Mouse (Mus musculus): ENCODE results near the gene Krtap3-1.
"Not testable (repeated sequence)": the region's sequence is repeated elsewhere in the genome, so short reads cannot be mapped to it uniquely, and the experiment has no call there.

The Krtap3-1 gene

DNA sequence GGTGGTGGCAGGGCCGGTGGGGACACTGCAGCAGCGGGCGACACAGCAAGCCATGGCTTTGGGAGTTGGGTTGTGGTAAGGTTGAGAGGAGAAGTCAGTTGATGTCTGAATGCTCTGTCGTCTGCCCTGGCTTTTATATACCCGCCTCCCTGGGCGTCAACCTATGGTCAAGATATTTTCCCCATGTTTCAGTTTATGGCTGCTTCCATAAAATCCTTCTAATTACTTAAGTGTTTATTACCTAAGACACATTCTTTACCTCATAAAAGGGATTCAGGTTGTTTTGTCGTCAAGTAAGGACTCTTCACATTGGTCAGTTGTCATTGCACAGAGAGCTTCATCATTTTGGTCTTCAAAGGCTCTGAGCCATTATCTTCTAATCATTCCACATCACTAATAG is at the start of gene Krtap3-1:
Gene Krtap3-1 (minus strand): TSS at position 101 of the 400 bp plus-strand sequence.
- no peak for DNase-seq (ENCODE audit: low spot score)

DNA sequence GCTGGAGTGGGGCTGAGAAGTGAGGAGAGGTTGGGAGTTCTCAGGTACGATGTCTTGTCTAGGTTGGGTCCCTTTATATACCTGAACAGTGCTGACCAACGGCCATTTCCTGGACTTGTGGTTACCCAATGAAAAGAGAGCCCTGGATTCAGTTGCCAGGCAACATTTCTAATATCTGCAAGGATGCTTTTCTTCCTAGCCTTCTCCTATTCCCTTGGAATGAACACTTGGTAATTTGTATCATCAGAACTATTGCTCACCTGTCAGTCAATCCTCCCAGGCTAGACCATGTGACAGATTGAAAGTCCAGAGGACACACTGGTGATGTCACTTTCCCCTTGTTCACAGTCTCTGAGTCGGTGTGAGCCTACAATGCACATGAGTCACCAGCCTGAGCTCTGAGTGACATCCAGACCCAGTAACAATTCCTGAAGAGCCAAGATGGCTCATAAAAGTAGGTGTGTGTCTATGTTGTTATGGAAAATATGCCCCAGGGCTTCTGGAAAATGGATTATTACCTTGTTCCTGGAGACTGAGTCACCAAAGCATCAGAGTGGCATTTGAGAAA is 48.5 kb upstream of the Krtap3-1 start, which contains the start of gene Krtap2-4:
Gene Krtap2-4 (minus strand): TSS at position 51 of the 568 bp plus-strand sequence.
- DNase-seq (ENCODE audit: low spot score), result no peak

DNA sequence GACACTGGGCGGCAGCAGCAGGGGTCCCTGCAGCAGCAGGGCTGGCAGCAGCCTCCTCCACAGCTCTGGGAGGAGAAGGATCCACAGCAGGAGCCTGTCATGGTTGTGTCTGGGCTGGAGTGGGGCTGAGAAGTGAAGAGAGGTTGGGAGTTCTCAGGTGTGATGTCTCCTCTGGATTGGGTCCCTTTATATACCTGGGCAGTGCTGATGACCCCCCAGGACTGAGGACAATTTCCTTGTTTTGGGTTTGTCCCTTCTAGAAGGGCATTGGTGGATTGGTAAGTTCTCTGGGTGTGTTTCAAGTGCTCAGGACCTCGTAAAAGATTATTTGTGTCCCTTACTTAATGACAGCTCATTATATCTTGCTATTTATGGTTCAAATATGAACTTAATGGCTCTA is 43.7 kb upstream of the Krtap3-1 start, which contains the start of gene Gm11937:
Gene Gm11937 (minus strand): TSS at position 101 of the 400 bp plus-strand sequence.
- not testable (repeated sequence) for DNase-seq (ENCODE audit: low spot score)

DNA sequence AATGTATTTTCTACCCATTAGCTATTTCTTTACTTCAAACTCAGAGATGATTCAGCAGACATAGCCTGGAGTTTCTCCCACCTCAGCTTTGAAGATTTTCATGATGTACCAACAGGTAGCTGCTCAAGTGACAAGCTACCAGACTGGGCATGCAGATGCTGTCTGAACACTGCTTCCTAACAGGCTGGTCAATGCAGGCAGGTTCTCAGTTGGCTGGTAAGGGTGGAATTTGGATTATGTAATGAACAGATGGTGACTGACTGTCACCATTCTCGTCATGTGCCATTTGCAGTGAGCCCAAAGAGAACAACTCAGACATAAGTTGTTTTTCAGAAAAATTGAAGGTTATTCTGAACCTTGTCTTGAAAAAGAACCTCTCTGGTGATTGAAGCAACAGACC is 42.7 kb upstream of the Krtap3-1 start:
- no peak for DNase-seq (ENCODE audit: low spot score)

DNA sequence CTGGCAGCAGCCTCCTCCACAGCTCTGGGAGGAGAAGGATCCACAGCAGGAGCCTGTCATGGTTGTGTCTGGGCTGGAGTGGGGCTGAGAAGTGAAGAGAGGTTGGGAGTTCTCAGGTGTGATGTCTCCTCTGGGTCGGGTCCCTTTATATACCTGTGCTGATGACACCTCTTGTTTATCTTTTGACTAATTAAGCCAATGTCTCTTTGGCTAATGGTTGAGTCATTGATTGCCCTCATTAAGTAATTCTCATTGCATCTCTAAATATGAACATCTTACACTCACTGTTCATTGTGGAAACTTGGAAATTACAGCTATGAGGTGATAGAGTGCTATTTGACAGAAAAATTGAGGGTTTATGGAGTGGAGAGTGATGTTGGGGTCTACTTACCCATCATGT is 36.8 kb upstream of the Krtap3-1 start, which contains the start of gene Gm11938:
Gene Gm11938 (minus strand): TSS at position 101 of the 400 bp plus-strand sequence.
- not testable (repeated sequence) for DNase-seq (ENCODE audit: low spot score)

DNA sequence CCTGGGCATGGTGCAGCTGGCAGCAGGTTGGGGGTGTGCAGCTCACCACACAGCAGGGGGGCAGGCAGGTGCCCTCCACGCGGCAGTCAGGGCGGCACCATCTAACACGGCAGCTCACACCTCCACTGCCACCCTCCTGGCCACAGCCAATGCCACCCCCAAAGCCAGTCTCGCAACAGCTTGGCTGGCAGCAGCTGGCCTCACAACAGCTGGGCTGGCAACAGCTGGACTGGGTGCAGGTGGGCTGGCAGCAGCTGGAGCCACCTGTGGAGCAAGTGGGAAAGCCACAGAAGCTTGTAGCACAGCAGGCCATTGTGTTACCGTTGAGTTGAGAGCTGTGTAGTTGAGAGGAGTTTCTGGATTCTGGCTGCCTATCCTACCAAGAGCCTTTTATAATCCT is 31.3 kb upstream of the Krtap3-1 start, which contains the start of gene Krtap9-3:
Gene Krtap9-3 (minus strand): TSS at position 364 of the 400 bp plus-strand sequence.
- DNase-seq (ENCODE audit: low spot score), result not testable (repeated sequence)

DNA sequence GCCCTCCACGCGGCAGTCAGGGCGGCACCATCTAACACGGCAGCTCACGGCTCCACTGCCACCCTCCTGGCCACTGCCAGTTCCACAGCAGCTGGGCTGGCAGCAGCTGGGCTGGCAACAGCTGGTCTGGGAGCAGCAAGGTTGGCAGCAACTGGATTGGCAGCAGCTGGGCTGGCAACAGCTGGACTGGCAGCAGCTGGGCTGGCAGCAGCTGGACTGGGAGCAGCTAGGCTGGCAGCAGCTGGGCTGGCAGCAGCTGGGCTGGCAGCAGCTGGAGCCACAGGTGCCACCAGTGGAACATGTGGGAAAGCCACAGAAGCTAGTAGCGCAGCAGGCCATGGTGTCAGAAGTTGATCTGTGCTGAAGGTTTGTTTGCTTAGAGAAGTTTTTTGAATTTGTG is 24.6 kb upstream of the Krtap3-1 start, which contains the start of gene Krtap1-3:
Gene Krtap1-3 (minus strand): TSS at position 359 of the 400 bp plus-strand sequence.
- DNase-seq (ENCODE audit: low spot score), result no peak

DNA sequence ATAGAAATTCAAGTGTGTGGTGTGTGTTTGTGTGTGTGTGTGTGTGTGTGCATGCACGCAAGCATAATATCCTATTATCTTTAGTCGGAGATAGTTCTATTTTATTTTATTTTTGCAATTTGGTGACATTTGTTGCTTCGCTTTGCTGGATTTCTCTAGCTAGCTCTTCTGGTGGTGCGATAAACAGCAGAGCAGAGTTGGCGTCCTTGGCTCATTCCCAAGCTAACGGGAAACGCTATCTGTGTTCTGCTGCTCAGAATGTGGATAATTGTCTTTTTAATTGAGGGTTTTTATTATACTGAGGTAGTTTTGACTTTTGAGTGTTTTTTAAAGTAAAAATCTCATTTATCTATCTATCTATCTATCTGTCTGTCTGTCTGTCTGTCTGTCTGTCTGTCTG is 18.7 kb upstream of the Krtap3-1 start:
- no peak for DNase-seq (ENCODE audit: low spot score)

DNA sequence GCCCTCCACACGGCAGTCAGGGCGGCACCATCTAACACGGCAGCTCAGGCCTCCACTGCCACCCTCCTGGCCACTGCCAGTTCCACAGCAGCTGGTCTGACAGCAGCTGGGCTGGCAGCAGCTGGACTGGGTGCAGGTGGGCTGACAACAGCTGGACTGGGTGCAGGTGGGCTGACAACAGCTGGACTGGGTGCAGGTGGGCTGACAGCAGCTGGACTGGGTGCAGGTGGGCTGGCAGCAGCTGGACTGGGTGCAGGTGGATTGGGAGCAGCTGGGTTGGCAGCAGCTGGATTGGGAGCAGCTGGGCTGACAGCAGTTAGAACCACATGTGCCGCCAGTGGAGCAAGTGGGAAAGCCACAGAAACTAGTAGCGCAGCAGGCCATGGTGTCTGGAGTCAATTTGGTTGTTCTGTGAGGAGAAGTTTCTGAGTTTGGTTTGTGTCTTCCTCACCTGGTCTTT is 16.8 kb upstream of the Krtap3-1 start, which contains the start of gene Krtap1-4:
Gene Krtap1-4 (minus strand): TSS at position 410 of the 460 bp plus-strand sequence.
- no peak for DNase-seq (ENCODE audit: low spot score)

DNA sequence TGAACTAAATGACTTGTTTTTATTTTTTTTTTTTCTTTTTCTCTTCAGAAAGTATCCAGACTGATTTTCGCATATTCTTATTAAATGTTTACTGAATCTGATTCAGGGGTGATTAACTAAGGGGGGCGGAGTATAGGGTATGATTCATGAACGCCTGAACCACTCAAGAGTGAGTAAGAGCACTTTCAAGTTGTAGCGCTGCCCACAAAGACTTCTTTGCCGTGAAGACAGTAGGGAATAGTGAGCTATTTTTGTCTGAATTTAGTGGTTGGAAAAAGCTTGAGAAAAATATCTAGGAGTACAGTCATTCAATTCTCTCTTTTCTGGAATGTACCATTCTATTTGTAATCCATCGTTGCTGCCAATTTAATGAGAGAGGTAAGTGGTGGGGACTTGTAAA is 15.1 kb upstream of the Krtap3-1 start:
- DNase-seq (ENCODE audit: low spot score), result no peak

DNA sequence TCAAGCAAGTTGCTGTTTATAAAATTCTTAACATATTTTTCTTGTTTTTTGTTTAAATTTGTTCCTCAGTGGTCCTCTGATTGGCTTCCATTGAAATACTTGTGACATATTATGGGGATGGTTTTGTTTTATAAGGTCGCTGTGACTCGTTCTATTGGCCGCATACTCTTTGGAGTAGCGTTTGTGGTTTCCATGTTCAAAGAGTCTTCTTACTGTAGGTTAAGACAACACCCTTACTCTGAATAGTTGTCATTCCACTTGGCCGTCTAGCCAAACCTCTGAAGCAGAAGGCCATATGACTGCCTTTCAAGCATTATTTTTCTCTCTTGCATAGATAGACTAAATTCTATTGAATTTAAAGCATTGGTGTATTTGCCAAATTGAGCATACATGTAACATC is 14.6 kb upstream of the Krtap3-1 start:
- DNase-seq (ENCODE audit: low spot score), result no peak

DNA sequence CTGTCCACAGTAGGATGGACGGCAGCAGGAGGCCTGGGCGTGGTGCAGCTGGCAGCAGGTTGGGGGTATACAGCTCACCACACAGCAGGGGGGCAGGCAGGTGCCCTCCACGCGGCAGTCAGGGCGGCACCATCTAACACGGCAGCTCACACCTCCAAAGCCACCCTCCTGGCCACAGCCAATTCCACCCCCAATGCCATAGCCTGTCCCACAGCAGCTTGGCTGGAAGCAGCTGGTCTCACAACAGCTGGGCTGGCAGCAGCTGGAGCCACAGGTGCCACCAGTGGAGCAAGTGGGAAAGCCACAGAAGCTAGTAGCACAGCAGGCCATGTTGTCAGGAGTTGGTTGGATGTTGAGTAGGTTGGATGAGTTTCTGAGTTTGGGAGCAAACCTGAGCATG is 14.2 kb upstream of the Krtap3-1 start, which contains the start of gene Krtap1-5:
Gene Krtap1-5 (minus strand): TSS at position 381 of the 400 bp plus-strand sequence.
- DNase-seq (ENCODE audit: low spot score), result no peak

DNA sequence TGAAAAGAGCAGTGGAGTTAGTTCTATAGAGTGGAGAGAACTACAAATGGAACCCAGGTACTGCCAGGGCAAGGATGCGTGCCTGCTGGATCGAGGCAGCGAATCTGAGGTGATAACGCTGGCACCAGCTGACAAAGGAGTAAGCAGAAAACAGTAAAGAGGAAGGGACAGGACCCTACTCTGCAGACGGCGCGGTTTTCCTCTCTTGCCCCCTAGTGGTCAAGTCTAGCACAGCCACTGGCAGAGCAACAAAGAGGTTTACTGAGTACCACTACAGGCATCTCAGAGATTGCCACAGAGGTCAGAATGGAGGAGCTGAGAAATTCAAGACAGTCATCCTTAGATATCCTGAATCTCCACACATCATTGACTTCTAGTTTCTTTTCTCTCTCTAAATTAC is 7.7 kb upstream of the Krtap3-1 start:
- DNase-seq (ENCODE audit: low spot score), result peak; percentile 68

DNA sequence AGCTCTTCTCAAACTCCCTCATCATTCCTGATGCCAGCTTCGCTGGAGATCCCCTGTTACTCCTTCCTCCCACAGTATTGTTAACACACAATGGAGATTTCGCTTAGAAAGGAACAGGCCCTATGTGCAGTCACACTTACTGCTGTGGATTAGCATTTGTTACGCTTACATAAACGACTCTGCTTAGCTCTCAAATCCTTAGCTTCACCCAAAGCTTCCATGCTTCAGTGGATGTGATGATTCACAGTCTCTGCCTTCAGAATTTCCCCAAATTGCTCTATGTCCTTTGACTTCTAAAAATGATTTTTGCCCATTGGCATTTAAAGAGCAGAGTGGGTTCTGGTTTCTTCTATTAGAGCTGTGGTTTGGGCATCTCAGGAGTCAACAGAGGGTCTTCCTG is 6.7 kb upstream of the Krtap3-1 start:
- no peak for DNase-seq (ENCODE audit: low spot score)

DNA sequence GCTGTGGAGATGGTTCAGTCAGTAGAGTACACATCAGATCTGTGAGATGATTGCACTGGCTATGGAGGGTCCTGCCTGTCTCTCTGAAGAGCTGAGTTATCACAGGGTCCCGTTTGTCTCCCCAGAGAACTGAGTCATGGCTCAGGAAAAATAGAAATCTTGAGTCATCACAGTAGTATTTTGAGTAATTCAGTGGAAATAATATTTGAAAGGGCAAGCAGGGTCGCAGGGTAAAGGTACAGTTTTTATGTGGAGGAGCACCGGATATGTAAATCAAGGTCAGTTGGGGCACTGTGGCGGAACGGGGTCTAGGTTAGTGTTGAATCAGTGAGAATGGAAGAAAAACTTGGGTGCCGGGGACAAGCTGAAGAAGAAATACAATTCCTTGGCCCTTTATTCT is 3.9 kb downstream of the Krtap3-1 start:
- no peak for DNase-seq (ENCODE audit: low spot score)

DNA sequence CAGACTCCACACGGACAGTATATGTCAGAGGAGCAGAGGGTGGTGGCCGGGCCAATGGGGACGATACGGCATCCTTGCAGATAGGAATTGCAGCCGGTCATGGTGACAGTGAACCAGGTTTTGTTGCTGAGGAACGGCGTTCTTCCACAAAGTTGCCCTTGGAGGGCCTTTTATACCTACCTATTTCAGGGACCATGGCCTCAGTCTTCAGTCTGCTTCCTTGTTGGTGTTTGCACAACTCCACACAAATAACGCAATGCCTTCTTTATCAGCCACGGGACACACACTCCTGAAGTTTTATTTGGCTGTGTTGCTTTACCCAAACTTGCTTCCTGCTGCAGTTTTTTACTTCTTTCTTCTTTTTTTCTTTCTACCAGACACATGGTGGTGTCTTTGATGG is 7.1 kb downstream of the Krtap3-1 start, which contains the start of gene Gm11939:
Gene Gm11939 (minus strand): TSS at position 101 of the 400 bp plus-strand sequence.
- no peak for DNase-seq (ENCODE audit: low spot score)

DNA sequence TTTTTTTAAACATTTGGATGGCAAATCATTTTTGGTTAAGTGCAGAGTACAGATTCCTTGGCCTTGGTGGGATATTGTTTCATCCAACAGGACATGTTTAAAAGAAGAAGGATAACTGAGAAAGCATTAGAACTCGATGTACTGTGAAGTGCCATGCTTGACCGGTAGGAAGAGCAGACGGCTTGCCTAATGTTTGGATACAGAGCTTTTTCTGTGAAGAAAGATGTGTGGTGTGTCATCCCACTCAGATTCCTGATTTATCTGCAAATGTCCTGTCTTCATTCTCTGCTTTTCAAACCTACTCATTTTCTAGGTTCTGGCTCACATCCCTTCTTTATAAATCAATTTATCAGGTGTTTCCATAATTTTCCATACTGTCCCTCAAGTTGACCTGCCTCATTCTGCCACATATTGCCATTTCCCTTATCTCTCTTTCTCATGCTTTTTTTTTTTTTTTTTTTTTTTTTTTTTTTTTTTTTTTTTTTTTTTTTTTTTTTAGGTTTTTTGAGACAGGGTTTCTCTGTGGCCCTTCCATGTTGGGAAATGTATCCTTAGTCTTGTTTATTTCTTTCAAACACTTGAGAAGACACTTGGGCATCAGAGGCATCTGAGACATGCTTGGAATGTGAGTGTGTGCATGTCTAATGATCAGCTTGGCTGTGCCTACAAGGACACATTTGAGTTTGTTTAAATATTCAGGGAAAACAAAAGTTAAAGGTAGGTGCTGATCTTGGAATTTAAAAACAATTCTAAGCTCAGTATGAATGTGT is 8.3 kb downstream of the Krtap3-1 start:
- DNase-seq (ENCODE audit: low spot score), result no peak

DNA sequence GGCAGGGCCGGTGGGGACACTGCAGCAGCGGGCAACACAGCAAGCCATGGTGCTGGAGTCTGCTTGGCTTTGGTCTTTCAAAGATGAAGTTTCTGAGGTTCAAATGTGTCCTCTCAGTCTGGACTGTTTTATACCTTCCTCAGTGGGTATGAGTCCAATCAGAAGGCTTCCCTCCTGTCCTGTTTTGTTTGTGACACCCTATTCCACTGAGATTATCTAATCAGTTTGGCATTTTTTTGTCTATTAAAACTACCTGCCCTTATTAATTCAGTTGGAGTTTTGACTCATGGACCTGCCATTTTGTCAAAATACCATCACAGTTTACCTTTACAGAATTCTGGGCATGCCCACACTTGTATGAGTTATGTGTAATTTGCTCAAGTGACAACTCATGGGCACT is 9.7 kb downstream of the Krtap3-1 start, which contains the start of gene Krtap3-2:
Gene Krtap3-2 (minus strand): TSS at position 101 of the 400 bp plus-strand sequence.
- no peak for DNase-seq (ENCODE audit: low spot score)

DNA sequence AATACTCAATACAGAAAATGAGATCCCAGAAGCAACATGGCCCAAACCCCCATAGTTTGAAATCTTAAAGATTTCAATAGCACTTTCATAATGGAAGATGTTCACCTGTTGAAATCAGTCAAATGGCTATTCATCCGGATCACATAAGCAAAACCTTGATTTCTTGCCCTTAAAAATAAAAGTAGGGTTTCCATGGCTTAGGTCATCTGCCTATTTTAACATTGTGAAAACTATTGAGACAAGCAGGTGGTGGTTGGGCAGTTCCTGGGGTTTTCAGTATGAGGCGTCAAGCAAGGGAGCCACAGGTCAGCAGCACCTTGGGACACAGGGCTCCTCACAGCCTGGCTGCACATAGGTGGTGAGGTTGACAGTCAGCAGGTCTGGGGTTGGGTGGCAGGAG is 10.2 kb downstream of the Krtap3-1 start:
- DNase-seq (ENCODE audit: low spot score), result no peak

DNA sequence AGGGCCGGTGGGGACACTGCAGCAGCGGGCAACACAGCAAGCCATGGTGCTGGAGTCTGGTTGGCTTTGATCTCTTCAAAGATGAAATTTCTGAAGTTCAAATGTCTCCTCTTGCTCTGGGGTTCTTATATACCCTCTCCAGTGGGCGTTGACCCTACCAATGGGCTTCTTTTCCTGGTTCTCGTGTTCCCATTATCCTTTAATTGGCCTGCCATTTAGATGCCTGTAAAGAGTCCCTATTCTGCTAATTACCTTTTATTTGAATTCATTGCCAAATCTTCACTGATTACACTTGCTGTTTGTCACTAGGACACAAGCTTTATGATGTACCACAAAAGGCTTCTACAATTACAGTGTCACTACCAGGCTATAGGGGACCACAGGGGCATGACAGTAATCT is 15.7 kb downstream of the Krtap3-1 start, which contains the start of gene Krtap3-3:
Gene Krtap3-3 (minus strand): TSS at position 101 of the 400 bp plus-strand sequence.
- DNase-seq (ENCODE audit: low spot score), result no peak

DNA sequence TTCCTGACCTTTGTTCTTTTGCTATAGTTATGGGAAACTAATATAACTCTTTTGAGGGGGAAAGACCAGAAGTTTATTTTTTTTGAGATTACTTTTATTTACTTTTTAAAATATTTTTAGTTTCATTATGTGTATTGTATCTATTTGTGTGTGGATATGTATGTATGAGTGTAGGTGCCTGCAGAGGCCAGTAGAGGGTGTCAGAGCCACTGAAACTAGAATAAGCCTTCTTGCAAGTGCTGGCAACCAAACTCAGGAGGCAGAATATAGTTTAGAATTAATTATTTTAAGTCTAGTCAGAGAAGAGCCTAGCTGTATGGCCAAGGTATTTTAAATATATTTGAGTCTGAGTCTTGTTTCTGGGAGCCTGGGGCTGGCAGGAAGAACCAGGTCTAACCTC is 18.5 kb downstream of the Krtap3-1 start:
- no peak for DNase-seq (ENCODE audit: low spot score)

DNA sequence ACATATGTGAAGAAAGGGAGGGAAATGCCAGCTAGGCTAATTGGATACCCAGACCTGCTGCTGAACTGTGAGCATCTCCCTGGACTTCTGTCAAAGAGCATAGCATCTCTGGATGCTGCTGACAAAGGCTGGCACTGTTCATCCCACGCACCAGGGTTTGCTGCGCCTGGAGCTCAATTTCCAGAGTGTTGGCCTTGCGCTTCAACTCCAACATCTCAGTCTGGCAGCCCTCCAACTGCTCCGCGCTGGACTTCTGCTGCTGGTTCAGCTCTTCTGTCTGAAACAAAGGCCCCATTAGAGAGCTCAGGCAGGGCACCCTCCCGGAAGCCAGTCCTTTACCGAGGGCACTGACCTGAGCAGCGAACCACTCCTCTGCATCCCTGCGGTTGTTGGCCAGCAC is 26.7 kb downstream of the Krtap3-1 start:
- DNase-seq (ENCODE audit: low spot score), result peak; percentile 66

Measured in testis, postnatal 14 days (tissue).